Mouse (Mus musculus) heart, postnatal 0 days (tissue): ENCODE results near the gene Acsl5. TPM values are rescaled to one million over a fixed set of nuclear protein-coding genes. Genes with fewer than 3 reads are reported as not detected.

Experiments
- ATAC-seq: fragments of 200-750 bp; cut with Nextera tagmentation; 2 replicates; pipeline ENCODE4 v1.8.0; 2017; ENCODE audit warnings: low read depth, moderate number of reproducible peaks, moderate library complexity; ENCODE audit not compliant: insufficient read depth
- DNase-seq: peaks from one replicate; pipeline ENCODE4 v3.0.0-alpha.2; 2016; ENCODE audit warnings: low spot score
- H3K27ac ChIP-seq: fragments of 300-500 bp; sonication (generic); 2 replicates; pipeline ENCODE4 v1.5.1; 2014; ENCODE audit warnings: low read depth, mild to moderate bottlenecking
- H3K27me3 ChIP-seq: fragments of 300-500 bp; sonication (generic); 2 replicates; pipeline ENCODE4 v1.6.1; 2014; ENCODE audit warnings: low read length, mixed read lengths; ENCODE audit not compliant: control insufficient read depth, insufficient read depth
- H3K36me3 ChIP-seq: fragments of 300-500 bp; sonication (generic); replicated peaks from 2 replicates; pipeline ENCODE4 v1.6.1; 2014; ENCODE audit warnings: low read length, mixed read lengths; ENCODE audit not compliant: control insufficient read depth, insufficient read depth
- H3K4me1 ChIP-seq: fragments of 300-500 bp; sonication (generic); 2 replicates; pipeline ENCODE4 v1.6.1; 2014; ENCODE audit warnings: antibody characterized with exemption; ENCODE audit not compliant: control insufficient read depth, insufficient read depth
- H3K4me2 ChIP-seq: fragments of 300-500 bp; sonication (generic); 2 replicates; pipeline ENCODE4 v1.6.1; 2014; ENCODE audit warnings: low read depth, mild to moderate bottlenecking, low read length, moderate library complexity
- H3K4me3 ChIP-seq: fragments of 300-500 bp; sonication (generic); 2 replicates; pipeline ENCODE4 v1.5.1; 2014; ENCODE audit warnings: low read depth, low read length
- H3K9ac ChIP-seq: fragments of 300-500 bp; sonication (generic); replicated peaks from 2 replicates; pipeline ENCODE4 v1.6.1; 2014; ENCODE audit warnings: low read depth, low read length, mixed read lengths
- H3K9me3 ChIP-seq: fragments of 300-500 bp; sonication (generic); replicated peaks from 2 replicates; pipeline ENCODE4 v1.6.1; 2016; ENCODE audit warnings: low read length; ENCODE audit not compliant: control insufficient read depth
- CTCF ChIP-seq: IDR thresholded peaks from 2 replicates; pipeline ENCODE4 v1.5.1; 2016; ENCODE audit warnings: antibody characterized with exemption, control low read depth, low read depth
- EP300 ChIP-seq: IDR thresholded peaks from 2 replicates; pipeline ENCODE4 v1.6.1; 2016; ENCODE audit warnings: antibody characterized with exemption, low read depth
- WGBS: fragments of 180-500 bp; shearing (Covaris S2); extraction: QIAGEN DNeasy Blood & Tissue Kit; methylation state at CpG from one replicate; pipeline ENCODE4 v1.1.7; 2014; 5-methylcytosine and 5-hydroxymethylcytosine counted together
- polyA plus RNA-seq: library from polyadenylated mRNA; unstranded; fragments of >200 nt; fragmentation: Nextera tagmentation; extraction: Ambion mirVana; gene quantifications from 2 replicates; pipeline ENCODE4 v1.2.1, GENCODE M21; 2015
- total RNA-seq: library from RNA; depleted of rRNA; stranded (reverse); fragments of >200 nt; gene quantifications from 2 replicates; pipeline ENCODE4 v1.2.3, GENCODE M21; 2014; ENCODE audit warnings: low replicate concordance

Acsl5 gene
- total and polyA plus RNA-seq, 2 experiments from 2014 or later, result 15.8 to 28.1 TPM

- no peaks in the 10 kb centered on the region for H3K9me3 ChIP-seq
- H3K4me3 ChIP-seq, result no peak overlapping the region
- 90% methylated on average over 8 of the region's 8 CpGs for WGBS
- H3K4me2 ChIP-seq, result no peak overlapping the region
- peaks cover 21% of the 10 kb centered on the region for H3K36me3 ChIP-seq
- no peaks in the 10 kb centered on the region for H3K27me3 ChIP-seq
- ATAC-seq (peak; percentile 80), DNase-seq (peak; percentile 87)
- no peaks in the 10 kb centered on the region for H3K4me1 ChIP-seq
- H3K9ac ChIP-seq, result no peak overlapping the region
- TF ChIP-seq CTCF (peak; percentile 92), EP300 (no peak)
- no peak overlapping the region for H3K27ac ChIP-seq
Measured at GRCm38 (mm10) chr19:55332641-55333268, 81.0 kb downstream of the Acsl5 start.

- 89% methylated on average over 1 of the region's 1 CpGs for WGBS
- Histone ChIP-seq H3K4me1 (no peaks in the 10 kb centered on the region), H3K9me3 (no peaks in the 10 kb centered on the region), H3K27ac (no peak overlapping the region), H3K9ac (no peak overlapping the region), H3K36me3 (peaks cover under 1% of the 10 kb centered on the region; the same call in 1 of the 2 replicates), H3K27me3 (no peaks in the 10 kb centered on the region), H3K4me3 (no peak overlapping the region), H3K4me2 (no peak overlapping the region)
- DNase-seq (peak; percentile 13), ATAC-seq (no peak)
- no peak for TF ChIP-seq EP300
- TF ChIP-seq CTCF, result peak; percentile 60
Measured at GRCm38 (mm10) chr19:55335881-55336280, 84.1 kb downstream of the Acsl5 start.

GRCm38 (mm10) chr19:55336441-55336840, 84.7 kb downstream of the Acsl5 start:
- no peak for ATAC-seq
- TF ChIP-seq CTCF (no peak), EP300 (no peak)

GRCm38 (mm10) chr19:55337066-55337465, 85.3 kb downstream of the Acsl5 start:
- 82% methylated on average over 9 of the region's 9 CpGs for WGBS
- Histone ChIP-seq H3K27me3 (no peaks in the 10 kb centered on the region), H3K27ac (no peak overlapping the region), H3K4me2 (no peak overlapping the region), H3K4me3 (no peak overlapping the region), H3K36me3 (no peaks in the 10 kb centered on the region), H3K4me1 (no peaks in the 10 kb centered on the region), H3K9ac (no peak overlapping the region), H3K9me3 (no peaks in the 10 kb centered on the region)
- DNase-seq (no peak), ATAC-seq (no peak)
- TF ChIP-seq EP300 (no peak), CTCF (no peak)

More at GRCm38 (mm10) chr19:55336441-55336840, 84.7 kb downstream of the Acsl5 start:
- no peaks in the 10 kb centered on the region for H3K27me3 ChIP-seq
- H3K9ac ChIP-seq, result no peak overlapping the region
- DNase-seq, result no peak
- H3K4me3 ChIP-seq, result no peak overlapping the region
- 90% methylated on average over 12 of the region's 12 CpGs for whole genome bisulfite sequencing
- H3K4me1 ChIP-seq, result no peaks in the 10 kb centered on the region
- no peak overlapping the region for H3K4me2 ChIP-seq
- H3K27ac ChIP-seq, result no peak overlapping the region
- H3K36me3 ChIP-seq, result no peaks in the 10 kb centered on the region
- no peaks in the 10 kb centered on the region for H3K9me3 ChIP-seq

- 85% methylated on average over 10 of the region's 10 CpGs for WGBS
- TF ChIP-seq EP300 (no peak), CTCF (no peak)
- Histone ChIP-seq H3K4me3 (no peak overlapping the region), H3K36me3 (no peaks in the 10 kb centered on the region), H3K27me3 (no peaks in the 10 kb centered on the region), H3K4me1 (no peaks in the 10 kb centered on the region), H3K4me2 (no peak overlapping the region), H3K9ac (no peak overlapping the region), H3K27ac (no peak overlapping the region), H3K9me3 (no peaks in the 10 kb centered on the region)
- ATAC-seq (no peak), DNase-seq (no peak)
Measured at GRCm38 (mm10) chr19:55337664-55338063, 85.9 kb downstream of the Acsl5 start.

GRCm38 (mm10) chr19:55340521-55340920, 88.8 kb downstream of the Acsl5 start:
- TF ChIP-seq EP300, result no peak
- TF ChIP-seq CTCF, result no peak
- WGBS, result 87% methylated on average over 6 of the region's 6 CpGs
- no peak overlapping the region for H3K4me2 ChIP-seq
- H3K9me3 ChIP-seq, result no peaks in the 10 kb centered on the region
- H3K4me1 ChIP-seq, result no peaks in the 10 kb centered on the region
- H3K9ac ChIP-seq, result no peak overlapping the region
- no peak overlapping the region for H3K4me3 ChIP-seq
- H3K36me3 ChIP-seq, result no peaks in the 10 kb centered on the region
- no peak for ATAC-seq
- H3K27me3 ChIP-seq, result no peaks in the 10 kb centered on the region
- DNase-seq, result no peak
- no peak overlapping the region for H3K27ac ChIP-seq
